Mouse (Mus musculus) CH12.LX (cell line): Measurements from ENCODE around the gene Lrig2. TPM values are rescaled to one million over a fixed set of nuclear protein-coding genes. Genes with fewer than 3 reads are reported as not detected.

ENCODE experiments used
- DNase-seq: peaks from one replicate; pipeline ENCODE4 v3.0.0-alpha.2; 2013; ENCODE audit errors: extremely low read depth
- H3K27ac ChIP-seq: 2 replicates; pipeline ENCODE4 v1.5.1; 2012; ENCODE audit warnings: low read depth, mild to moderate bottlenecking, control low read depth, moderate library complexity; ENCODE audit not compliant: insufficient read depth
- H3K27me3 ChIP-seq: replicated peaks from 2 replicates; pipeline ENCODE3; 2012; ENCODE audit warnings: inconsistent platforms
- H3K36me3 ChIP-seq, 2 experiments: replicated peaks in 1 of 2; 2 replicates each; pipeline versions ENCODE3 to v1.6.1; 2012; ENCODE audit warnings: inconsistent platforms in 1 of 2, low read length in 1 of 2, mild to moderate bottlenecking in 1 of 2, mixed read lengths in 1 of 2, moderate library complexity in 1 of 2; ENCODE audit not compliant: control insufficient read depth in 1 of 2, insufficient read depth in 1 of 2
- H3K4me1 ChIP-seq, 2 experiments: 2 replicates each; pipeline ENCODE4 v1.6.1; 2012; ENCODE audit warnings: inconsistent platforms in 1 of 2, moderate library complexity in 1 of 2; ENCODE audit not compliant: insufficient read depth in 2 of 2, control insufficient read depth in 1 of 2
- H3K4me2 ChIP-seq: 2 replicates; pipeline ENCODE4 v1.6.1; 2012; ENCODE audit warnings: low read depth, mild to moderate bottlenecking, control low read depth; ENCODE audit not compliant: poor library complexity, insufficient read depth, severe bottlenecking
- H3K4me3 ChIP-seq, 3 experiments: fragments of 150-350 bp in 1 of 3; sonication (generic) in 1 of 3; replicated peaks in 1 of 3; 2 replicates each; pipeline versions ENCODE3 to v1.5.1; 2011 to 2012; ENCODE audit warnings: low read depth in 2 of 3, low read length in 2 of 3, mild to moderate bottlenecking in 2 of 3, moderate library complexity in 2 of 3, control low read depth in 1 of 3, improper control_type of control experiment in 1 of 3, inconsistent platforms in 1 of 3, mixed read lengths in 1 of 3; ENCODE audit not compliant: poor library complexity in 1 of 3
- H3K79me2 ChIP-seq: replicated peaks from 2 replicates; pipeline ENCODE4 v1.6.1; 2012; ENCODE audit warnings: mild to moderate bottlenecking, moderate library complexity; ENCODE audit not compliant: control insufficient read depth, poor library complexity, insufficient read depth, severe bottlenecking; ENCODE audit errors: extremely low read depth
- H3K9ac ChIP-seq: 2 replicates; pipeline ENCODE4 v1.6.1; 2012; ENCODE audit warnings: low read depth, mild to moderate bottlenecking, control low read depth, moderate library complexity; ENCODE audit not compliant: insufficient read depth
- H3K9me3 ChIP-seq: replicated peaks from 2 replicates; pipeline ENCODE3; 2012; ENCODE audit warnings: low read length, inconsistent platforms, mixed read lengths
- CHD2 ChIP-seq: IDR thresholded peaks from 2 replicates; pipeline ENCODE4 v1.6.1; 2011; ENCODE audit warnings: low read length, improper control_type of control experiment
- E2F4 ChIP-seq: IDR thresholded peaks from 2 replicates; pipeline ENCODE4 v1.6.1; 2011; ENCODE audit warnings: low read depth, low read length, improper control_type of control experiment; ENCODE audit not compliant: insufficient replicate concordance
- ELF1 ChIP-seq: IDR thresholded peaks from 2 replicates; pipeline ENCODE4 v1.6.1; 2014; ENCODE audit warnings: low read depth, mild to moderate bottlenecking, inconsistent platforms, low read length, improper control_type of control experiment
- ETS1 ChIP-seq: conservative IDR thresholded peaks from 2 replicates; pipeline ENCODE4 v1.6.1; 2012; ENCODE audit warnings: low read depth, mild to moderate bottlenecking, inconsistent platforms, low read length, improper control_type of control experiment, moderate library complexity
- HCFC1 ChIP-seq: IDR thresholded peaks from 2 replicates; pipeline ENCODE4 v1.6.1; 2012; ENCODE audit warnings: low read depth, mild to moderate bottlenecking, inconsistent platforms, low read length, improper control_type of control experiment
- JUN ChIP-seq: IDR thresholded peaks from 2 replicates; pipeline ENCODE4 v1.6.1; 2011; ENCODE audit warnings: low read depth, mild to moderate bottlenecking, low read length, improper control_type of control experiment, moderate library complexity; ENCODE audit not compliant: insufficient read depth
- MAX ChIP-seq: IDR thresholded peaks from 2 replicates; pipeline ENCODE4 v1.6.1; 2011; ENCODE audit warnings: low read length, improper control_type of control experiment
- NELFE ChIP-seq: IDR thresholded peaks from 2 replicates; pipeline ENCODE4 v1.6.1; 2011; ENCODE audit warnings: low read depth, low read length, improper control_type of control experiment
- POLR2A ChIP-seq: IDR thresholded peaks from 2 replicates; pipeline ENCODE4 v1.6.1; 2011; ENCODE audit warnings: low read depth, mild to moderate bottlenecking, improper control_type of control experiment, low read length
- POLR2AphosphoS2 ChIP-seq: IDR thresholded peaks from 2 replicates; pipeline ENCODE4 v1.6.1; 2011; ENCODE audit warnings: low read depth, low read length, improper control_type of control experiment
- RAD21 ChIP-seq: IDR thresholded peaks from 2 replicates; pipeline ENCODE4 v1.6.1; 2011; ENCODE audit warnings: low read depth, mild to moderate bottlenecking, low read length, improper control_type of control experiment, moderate library complexity
- RCOR1 ChIP-seq: conservative IDR thresholded peaks from 2 replicates; pipeline ENCODE4 v1.6.1; 2012; ENCODE audit warnings: low read depth, mild to moderate bottlenecking, inconsistent platforms, low read length, improper control_type of control experiment
- SMC3 ChIP-seq: IDR thresholded peaks from 2 replicates; pipeline ENCODE4 v1.6.1; 2011; ENCODE audit warnings: low read depth, low read length, improper control_type of control experiment
- TBP ChIP-seq: conservative IDR thresholded peaks from 2 replicates; pipeline ENCODE4 v1.6.1; 2011; ENCODE audit warnings: low read depth, low read length, improper control_type of control experiment
- UBTF ChIP-seq: IDR thresholded peaks from 2 replicates; pipeline ENCODE4 v1.6.1; 2012; ENCODE audit warnings: low read depth, mild to moderate bottlenecking, inconsistent platforms, low read length, improper control_type of control experiment, moderate library complexity
- USF1 ChIP-seq: IDR thresholded peaks from 2 replicates; pipeline ENCODE4 v1.6.1; 2014; ENCODE audit warnings: low read depth, mild to moderate bottlenecking, inconsistent platforms, low read length, improper control_type of control experiment
- USF2 ChIP-seq: conservative IDR thresholded peaks from 2 replicates; pipeline ENCODE4 v1.6.1; 2011; ENCODE audit warnings: low read depth, low read length, improper control_type of control experiment
- ZKSCAN1 ChIP-seq: IDR thresholded peaks from 2 replicates; pipeline ENCODE4 v1.6.1; 2012; ENCODE audit warnings: low read depth, inconsistent platforms, low read length, improper control_type of control experiment, borderline replicate concordance
- ZMIZ1 ChIP-seq: IDR thresholded peaks from 2 replicates; pipeline ENCODE4 v1.6.1; 2012; ENCODE audit warnings: low read depth, mild to moderate bottlenecking, inconsistent platforms, low read length, improper control_type of control experiment
- dilution Hi-C: fragments of 300-500 bp; cut with MboI; formaldehyde crosslinking; loops from 2 replicates; pipeline ENCODE4 v1.14.3; 2020; ENCODE audit warnings: low sequenced_read_pairs; ENCODE audit not compliant: extremely low pct_unique_long_range_greater_than_20kb, extremely low pct_ligation_motif_present
- in situ Hi-C: fragments of 300-500 bp; cut with MboI; formaldehyde crosslinking; loops from 3 replicates; pipeline ENCODE4 v1.14.3; 2019; ENCODE audit warnings: low sequenced_read_pairs, low pct_ligation_motif_present, low pct_unique_long_range_greater_than_20kb, mixed read lengths
- polyA plus RNA-seq: library from polyadenylated mRNA; unstranded; fragments of >175 nt; gene quantifications from 2 replicates; pipeline ENCODE4 v1.2.1, GENCODE M21; 2012; ENCODE audit warnings: low read depth; ENCODE audit not compliant: insufficient read length
- total RNA-seq, 2 experiments: library from RNA; depleted of rRNA; stranded (reverse); fragments of 300-350 nt in 1 of 2; fragments of >200 nt in 1 of 2; gene quantifications; 2 replicates each; pipeline ENCODE4 v1.2.3; 2012 to 2014

The Lrig2 gene
- total and polyA plus RNA-seq, 3 experiments = 2.8 to 5.4 (median 5.1) TPM

DNA sequence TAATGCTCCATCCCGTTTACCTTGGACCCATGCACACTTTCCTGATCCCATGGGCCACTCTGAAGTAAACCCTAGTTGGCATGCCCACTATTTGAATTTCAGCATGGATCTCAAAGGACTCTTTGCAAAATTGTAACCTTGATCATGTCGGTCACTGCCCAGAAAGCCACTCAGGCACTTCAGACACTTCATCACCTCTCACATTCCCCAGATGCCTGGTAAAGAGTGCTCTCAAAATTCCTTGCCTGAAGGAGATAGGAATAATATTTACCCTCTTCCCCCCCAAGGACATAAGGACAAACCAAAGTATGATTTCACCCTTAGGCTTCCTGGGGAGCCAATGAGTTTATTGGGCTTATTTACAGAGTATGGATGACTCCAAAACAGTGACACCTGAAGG is 139.3 kb downstream of the Lrig2 start:
- Histone ChIP-seq H3K27me3 (no peaks in the 10 kb centered on the region), H3K9me3 (no peaks in the 10 kb centered on the region)
- TF ChIP-seq E2F4 = no peak
- no peak for TF ChIP-seq TBP
- no peak for TF ChIP-seq POLR2AphosphoS2
- TF ChIP-seq SMC3 = no peak
- no peak for TF ChIP-seq RAD21
- no peak for TF ChIP-seq USF2
- no peak for TF ChIP-seq UBTF
- TF ChIP-seq RCOR1 = no peak
- TF ChIP-seq ELF1 = no peak
- TF ChIP-seq, all 38 proteins: peak for 0
- H3K27ac ChIP-seq = no peak overlapping the region
- H3K4me3 ChIP-seq = no peak overlapping the region
- H3K4me1 ChIP-seq = peaks cover 0 to 7% of the 10 kb centered on the region in 2 experiments; a peak in 2 of 4 replicates
- no peaks in the 10 kb centered on the region for H3K79me2 ChIP-seq
- dilution Hi-C loops = no loop called here
- in situ Hi-C loops = no loop called here
- H3K9ac ChIP-seq = no peak overlapping the region
- no peak overlapping the region for H3K4me2 ChIP-seq
- H3K36me3 ChIP-seq = no peaks in the 10 kb centered on the region
- no peak for DNase-seq

DNA sequence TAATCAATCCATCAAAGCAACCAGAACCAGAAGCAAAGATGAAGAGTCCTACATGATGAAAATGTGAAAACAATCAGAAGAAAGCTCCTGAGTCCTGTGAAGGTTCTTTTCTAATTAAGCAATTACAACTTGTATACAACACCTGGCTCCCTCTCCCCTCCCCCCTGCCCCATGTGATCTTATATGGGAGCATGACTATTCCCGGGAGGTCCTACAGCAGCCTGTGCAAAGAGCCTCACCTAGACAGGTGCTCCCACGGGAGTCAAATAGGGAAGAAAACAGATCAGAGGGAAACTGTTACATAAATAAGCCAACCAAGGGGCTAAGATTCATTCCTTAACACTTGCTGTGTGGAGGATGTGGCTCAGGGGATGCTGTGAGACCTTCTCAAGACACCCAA is 143.8 kb downstream of the Lrig2 start:
- no peak for TF ChIP-seq USF2
- TF ChIP-seq JUN = no peak
- TF ChIP-seq ETS1 = no peak
- no peak for TF ChIP-seq ZMIZ1
- TF ChIP-seq NELFE = no peak
- TF ChIP-seq CHD2 = no peak
- no peak for TF ChIP-seq MAX
- TF ChIP-seq POLR2A = no peak
- TF ChIP-seq SMC3 = no peak
- no peak for TF ChIP-seq HCFC1
- TF ChIP-seq ZKSCAN1 = no peak
- TF ChIP-seq USF1 = no peak
- TF ChIP-seq, all 38 proteins: peak for 0
- Histone ChIP-seq H3K36me3 (no peaks in the 10 kb centered on the region), H3K4me1 (peaks cover 3 to 14% of the 10 kb centered on the region in 2 experiments; a peak in 2 of 4 replicates), H3K79me2 (no peaks in the 10 kb centered on the region), H3K9me3 (no peaks in the 10 kb centered on the region), H3K27me3 (no peaks in the 10 kb centered on the region), H3K9ac (no peak overlapping the region), H3K4me3 (no peak overlapping the region), H3K27ac (no peak overlapping the region), H3K4me2 (no peak overlapping the region)
- DNase-seq = no peak
- dilution Hi-C loops (no loop called here), in situ Hi-C loops (no loop called here)
